Mouse (Mus musculus): ENCODE results near the gene Akr1c19. TPM values are rescaled to one million over a fixed set of nuclear protein-coding genes. Genes with fewer than 3 reads are reported as not detected.
"Not testable (repeated sequence)": the region's sequence is repeated elsewhere in the genome, so short reads cannot be mapped to it uniquely, and the experiment has no call there.

Akr1c19 gene
- polyA plus RNA-seq, 1 experiment = not detected

GRCm38 (mm10) chr13:4212309-4212708, 16.2 kb upstream of the Akr1c19 start:
- no peak overlapping the region for H3K27ac ChIP-seq (ENCODE audit: insufficient read depth, low read length)
- no peak overlapping the region for H3K4me3 ChIP-seq (ENCODE audit: insufficient read depth, low read length)
- H3K4me1 ChIP-seq (ENCODE audit: control insufficient read depth, insufficient read depth, low read length) = no peaks in the 10 kb centered on the region
- TF ChIP-seq CTCF (IDR thresholded peaks at IDR 0.05; ENCODE audit: extremely low read depth, insufficient read depth, low read length) (no peak), POLR2A (IDR thresholded peaks at IDR 0.05; ENCODE audit: extremely low read depth, insufficient read depth, low read length) (no peak)

- not testable (repeated sequence) for H3K4me1 ChIP-seq (ENCODE audit: control insufficient read depth, insufficient read depth, low read length); H3K27ac ChIP-seq (ENCODE audit: insufficient read depth, low read length); H3K4me3 ChIP-seq (ENCODE audit: insufficient read depth, low read length)
Measured at GRCm38 (mm10) chr13:4215496-4215895, 13.0 kb upstream of the Akr1c19 start.

- TF ChIP-seq CTCF (IDR thresholded peaks at IDR 0.05; ENCODE audit: extremely low read depth, insufficient read depth, low read length) = no peak
- TF ChIP-seq POLR2A (IDR thresholded peaks at IDR 0.05; ENCODE audit: extremely low read depth, insufficient read depth, low read length) = no peak
- H3K4me1 ChIP-seq (ENCODE audit: control insufficient read depth, insufficient read depth, low read length) = no peaks in the 10 kb centered on the region
- no peak overlapping the region for H3K4me3 ChIP-seq (ENCODE audit: insufficient read depth, low read length)
- no peak overlapping the region for H3K27ac ChIP-seq (ENCODE audit: insufficient read depth, low read length)
Measured at GRCm38 (mm10) chr13:4230841-4231623, 2.5 kb downstream of the Akr1c19 start.

GRCm38 (mm10) chr13:4233135-4233534, 4.6 kb downstream of the Akr1c19 start:
- Histone ChIP-seq H3K4me1 (ENCODE audit: control insufficient read depth, insufficient read depth, low read length) (no peaks in the 10 kb centered on the region), H3K27ac (ENCODE audit: insufficient read depth, low read length) (no peak overlapping the region), H3K4me3 (ENCODE audit: insufficient read depth, low read length) (no peak overlapping the region)
- no peak for TF ChIP-seq CTCF (IDR thresholded peaks at IDR 0.05; ENCODE audit: extremely low read depth, insufficient read depth, low read length)
- no peak for TF ChIP-seq POLR2A (IDR thresholded peaks at IDR 0.05; ENCODE audit: extremely low read depth, insufficient read depth, low read length)

- TF ChIP-seq CTCF (IDR thresholded peaks at IDR 0.05; ENCODE audit: extremely low read depth, insufficient read depth, low read length) (no peak), POLR2A (IDR thresholded peaks at IDR 0.05; ENCODE audit: extremely low read depth, insufficient read depth, low read length) (no peak)
- no peak overlapping the region for H3K4me3 ChIP-seq (ENCODE audit: insufficient read depth, low read length)
- no peak overlapping the region for H3K27ac ChIP-seq (ENCODE audit: insufficient read depth, low read length)
- no peaks in the 10 kb centered on the region for H3K4me1 ChIP-seq (ENCODE audit: control insufficient read depth, insufficient read depth, low read length)
Measured at GRCm38 (mm10) chr13:4233536-4234172, 5.2 kb downstream of the Akr1c19 start.

- TF ChIP-seq POLR2A (IDR thresholded peaks at IDR 0.05; ENCODE audit: extremely low read depth, insufficient read depth, low read length) = no peak
- no peak for TF ChIP-seq CTCF (IDR thresholded peaks at IDR 0.05; ENCODE audit: extremely low read depth, insufficient read depth, low read length)
- H3K4me1 ChIP-seq (ENCODE audit: control insufficient read depth, insufficient read depth, low read length) = no peaks in the 10 kb centered on the region
- H3K27ac ChIP-seq (ENCODE audit: insufficient read depth, low read length) = no peak overlapping the region
- H3K4me3 ChIP-seq (ENCODE audit: insufficient read depth, low read length) = peak overlapping the region; percentile 18; the same call in 1 of the 2 replicates
Measured at GRCm38 (mm10) chr13:4244861-4245559, 16.5 kb downstream of the Akr1c19 start.

GRCm38 (mm10) chr13:4249347-4249746, 20.8 kb downstream of the Akr1c19 start:
- no peak for TF ChIP-seq CTCF (IDR thresholded peaks at IDR 0.05; ENCODE audit: extremely low read depth, insufficient read depth, low read length)
- no peak for TF ChIP-seq POLR2A (IDR thresholded peaks at IDR 0.05; ENCODE audit: extremely low read depth, insufficient read depth, low read length)
- Histone ChIP-seq H3K4me3 (ENCODE audit: insufficient read depth, low read length) (no peak overlapping the region), H3K27ac (ENCODE audit: insufficient read depth, low read length) (no peak overlapping the region)

GRCm38 (mm10) chr13:4256894-4257293, 28.4 kb downstream of the Akr1c19 start:
- H3K4me1 ChIP-seq (ENCODE audit: control insufficient read depth, insufficient read depth, low read length); H3K4me3 ChIP-seq (ENCODE audit: insufficient read depth, low read length); H3K27ac ChIP-seq (ENCODE audit: insufficient read depth, low read length): not testable (repeated sequence)

More at GRCm38 (mm10) chr13:4249347-4249746, 20.8 kb downstream of the Akr1c19 start:
- no peaks in the 10 kb centered on the region for H3K4me1 ChIP-seq (ENCODE audit: control insufficient read depth, insufficient read depth, low read length)

- no peak overlapping the region for H3K27ac ChIP-seq (ENCODE audit: insufficient read depth, low read length)
- no peak overlapping the region for H3K4me3 ChIP-seq (ENCODE audit: insufficient read depth, low read length)
- TF ChIP-seq CTCF (IDR thresholded peaks at IDR 0.05; ENCODE audit: extremely low read depth, insufficient read depth, low read length) (no peak), POLR2A (IDR thresholded peaks at IDR 0.05; ENCODE audit: extremely low read depth, insufficient read depth, low read length) (no peak)
- H3K4me1 ChIP-seq (ENCODE audit: control insufficient read depth, insufficient read depth, low read length) = no peaks in the 10 kb centered on the region
Measured at GRCm38 (mm10) chr13:4257349-4257748, 28.8 kb downstream of the Akr1c19 start.

GRCm38 (mm10) chr13:4264612-4265011, 36.1 kb downstream of the Akr1c19 start:
- H3K27ac ChIP-seq (ENCODE audit: insufficient read depth, low read length) = no peak overlapping the region
- no peak for TF ChIP-seq CTCF (IDR thresholded peaks at IDR 0.05; ENCODE audit: extremely low read depth, insufficient read depth, low read length)
- no peak for TF ChIP-seq POLR2A (IDR thresholded peaks at IDR 0.05; ENCODE audit: extremely low read depth, insufficient read depth, low read length)

More at GRCm38 (mm10) chr13:4264612-4265011, 36.1 kb downstream of the Akr1c19 start:
- Histone ChIP-seq H3K4me3 (ENCODE audit: insufficient read depth, low read length) (no peak overlapping the region), H3K4me1 (ENCODE audit: control insufficient read depth, insufficient read depth, low read length) (no peaks in the 10 kb centered on the region)

Data from cortical plate, adult 2 months (tissue).